19 mouse cellular contexts compared by ENCODE assay signal in the genomic region with DNA sequence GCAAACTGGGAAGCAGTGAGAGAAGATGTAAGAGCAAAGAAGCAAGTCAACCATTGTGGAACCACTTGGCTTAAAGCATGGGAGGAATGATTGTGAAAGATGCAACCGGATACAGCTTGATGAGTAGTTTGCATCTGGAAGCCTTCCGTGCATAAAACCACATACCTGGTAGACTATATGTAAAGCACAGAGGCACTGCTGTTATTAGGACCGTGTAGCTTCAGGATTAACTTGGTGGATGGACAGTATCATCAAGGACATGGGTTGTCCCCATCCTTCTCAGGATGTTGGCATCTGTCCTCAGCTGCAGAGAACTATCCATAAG.
A peak's percentile ranks its signal among the peaks of the same experiment; 100 is the strongest.
DNase-seq lines count a peak whose midpoint lies in the region; TF ChIP-seq lines count a peak whose summit lies in the region.
"Had no signal": no experiment of that assay in that cellular context is flagged by ENCODE, and none has a peak within 500 bp of the region (broad histone marks: within the 10 kb centered on the region; RNA-seq: fewer than 3 reads in every experiment).

No protein-coding gene starts in this region.

- DNase-seq in layer of hippocampus, adult 2 months (ENCODE audit: low spot score in 2 of 2) = no peak
- no peak for DNase-seq in layer of hippocampus, adult 8-10 months (ENCODE audit: low spot score in 2 of 2)
- DNase-seq in 3T3-L1 (ENCODE audit: low read depth, low spot score) = peak; percentile 36
- peak; percentile 34 for DNase-seq in CD4-positive helper T cell, adult 2 months (ENCODE audit: low read depth, low spot score)
- no peak for DNase-seq in kidney, postnatal 10 days
- DNase-seq in T-cell, adult 2 months (ENCODE audit: low spot score) = no peak
- DNase-seq: adrenal gland, postnatal 36 days; B cell, adult 2 months; cerebellum, adult 2 months; cerebellum, postnatal 10 days; embryo, embryonic 11 days; gastrocnemius, postnatal 25 days; heart, postnatal 36 days had no signal

- peaks cover 4% of the 10 kb centered on the region; the same call in 1 of the 2 replicates for H3K4me1 ChIP-seq in cortical plate, adult 2 months (ENCODE audit: control insufficient read depth, insufficient read depth, low read length)
- H3K4me1 ChIP-seq: forebrain, embryonic 15.5 days; heart, embryonic 13.5 days; hindbrain, embryonic 15.5 days had no signal

- peak overlapping the region; percentile 72 for H3K27ac ChIP-seq in layer of hippocampus, adult 2 months
- H3K27ac ChIP-seq in cortical plate, adult 2 months (ENCODE audit: insufficient read depth, low read length) = peak overlapping the region; percentile 49; the same call in 1 of the 2 replicates
- H3K27ac ChIP-seq: embryonic facial prominence, embryonic 15.5 days; forebrain, embryonic 15.5 days; heart, embryonic 13.5 days; hindbrain, embryonic 15.5 days had no signal

- no peak for TF ChIP-seq POLR2A in cortical plate, adult 2 months (IDR thresholded peaks at IDR 0.05; ENCODE audit: extremely low read depth, insufficient read depth, low read length)

- no peak overlapping the region for H3K4me3 ChIP-seq in layer of hippocampus, adult 2 months
- no peak overlapping the region for H3K4me3 ChIP-seq in cortical plate, adult 2 months (ENCODE audit: insufficient read depth, low read length)
- H3K4me3 ChIP-seq: embryonic facial prominence, embryonic 15.5 days; erythroblast, embryonic 14.5 days; forebrain, embryonic 15.5 days; heart, embryonic 13.5 days; hindbrain, embryonic 15.5 days had no signal

- no peak for TF ChIP-seq CTCF in layer of hippocampus, adult 2 months (conservative IDR thresholded peaks at IDR 0.05)
- TF ChIP-seq CTCF in cortical plate, adult 2 months (IDR thresholded peaks at IDR 0.05; ENCODE audit: extremely low read depth, insufficient read depth, low read length) = no peak

Comparison
In these comparisons a context has a peak if more than half of its experiments do, and no peak if none do; other contexts are left out.
1. DNase-seq: peak in 3T3-L1 (single experiment) and CD4-positive helper T cell, adult 2 months (single experiment); none in layer of hippocampus, adult 2 months (0 of 2), layer of hippocampus, adult 8-10 months (0 of 2), kidney, postnatal 10 days (single experiment) and T-cell, adult 2 months (single experiment).